Mouse (Mus musculus): ENCODE results near the gene Apol6. TPM values are rescaled to one million over a fixed set of nuclear protein-coding genes. Genes with fewer than 3 reads are reported as not detected.

Gene Apol6
- polyA plus RNA-seq, 1 experiment from 2014 or later, result not detected

DNA sequence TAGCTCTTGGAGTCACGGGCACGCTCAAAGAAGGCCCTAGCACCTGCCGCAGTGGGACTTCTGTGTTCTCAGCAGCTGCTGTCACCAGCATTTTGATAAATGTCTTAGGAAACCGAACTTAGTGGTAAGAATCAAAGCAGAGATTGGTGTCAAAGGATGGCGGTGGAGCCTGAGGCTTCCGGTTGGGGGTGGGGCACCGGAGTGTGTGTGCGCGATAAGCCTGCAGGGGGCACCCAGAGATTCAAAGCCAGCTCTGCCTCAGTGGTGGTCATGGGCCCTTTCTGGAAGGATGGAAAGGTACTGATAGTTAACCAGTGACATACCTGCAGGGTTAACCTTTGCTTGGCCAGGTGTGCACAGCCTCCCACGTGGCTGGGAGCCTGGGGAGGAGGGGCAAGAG is 27.0 kb downstream of the Apol6 start:
- H3K4me1 ChIP-seq (ENCODE audit: insufficient read depth, low read depth, low read length), result no peaks in the 10 kb centered on the region
- H3K27ac ChIP-seq (ENCODE audit: low read length), result no peak overlapping the region
- H3K27me3 ChIP-seq (replicated peaks; ENCODE audit: insufficient read depth, low read length), result no peaks in the 10 kb centered on the region
- no peaks in the 10 kb centered on the region for H3K9me3 ChIP-seq (ENCODE audit: low read length)
- no peak overlapping the region for H3K9ac ChIP-seq (replicated peaks; ENCODE audit: low read depth)
- ATAC-seq (peak; percentile 62), DNase-seq (ENCODE audit: low spot score) (peak; percentile 30)
- 14% methylated on average over 10 of the region's 10 CpGs for WGBS
- no peak overlapping the region for H3K4me2 ChIP-seq (replicated peaks; ENCODE audit: low read depth, low read length)
- no peak for TF ChIP-seq EP300 (IDR thresholded peaks at IDR 0.05)
- peak; percentile 61 for TF ChIP-seq CTCF (IDR thresholded peaks at IDR 0.05)
- no peaks in the 10 kb centered on the region for H3K36me3 ChIP-seq (ENCODE audit: insufficient read depth, low read length)
- no peak overlapping the region for H3K4me3 ChIP-seq (ENCODE audit: low read depth, low read length)

DNA sequence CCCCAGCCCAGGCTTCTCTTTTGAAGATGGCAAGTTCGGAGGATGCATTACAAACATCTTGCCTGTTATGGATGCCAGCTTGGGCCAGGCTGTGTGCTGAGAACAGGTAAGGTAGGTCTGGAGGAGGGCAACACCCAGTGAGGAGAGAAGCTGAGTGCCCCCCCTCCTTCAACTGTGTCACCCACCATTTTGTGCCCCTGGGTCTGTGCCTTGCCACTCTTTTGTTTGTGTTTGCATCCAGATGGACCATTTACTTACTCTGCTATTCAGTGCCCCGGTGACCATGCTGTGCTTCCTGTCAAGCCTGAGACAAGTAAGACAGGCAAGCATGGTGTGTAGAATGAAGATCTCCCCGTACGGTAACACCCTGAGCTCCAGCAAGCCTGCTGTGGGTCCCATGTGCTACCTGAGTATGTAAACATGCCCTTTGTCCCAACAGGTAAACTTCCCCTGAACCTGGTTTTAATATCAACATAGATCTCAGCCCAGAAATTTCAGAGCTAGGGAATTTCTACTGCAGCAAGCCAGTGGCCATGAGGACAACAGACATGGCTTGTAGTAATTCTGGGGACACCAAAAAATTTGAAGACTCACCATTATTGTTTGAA is 28.1 kb downstream of the Apol6 start:
- TF ChIP-seq EP300 (IDR thresholded peaks at IDR 0.05), result no peak
- no peak for TF ChIP-seq CTCF (IDR thresholded peaks at IDR 0.05)
- DNase-seq (ENCODE audit: low spot score) (no peak), ATAC-seq (no peak)
- 74% methylated on average over 4 of the region's 4 CpGs for WGBS
- H3K27ac ChIP-seq (ENCODE audit: low read length), result no peak overlapping the region
- no peak overlapping the region for H3K4me3 ChIP-seq (ENCODE audit: low read depth, low read length)
- H3K36me3 ChIP-seq (ENCODE audit: insufficient read depth, low read length), result no peaks in the 10 kb centered on the region
- no peaks in the 10 kb centered on the region for H3K27me3 ChIP-seq (replicated peaks; ENCODE audit: insufficient read depth, low read length)
- H3K9ac ChIP-seq (replicated peaks; ENCODE audit: low read depth), result no peak overlapping the region
- no peak overlapping the region for H3K4me2 ChIP-seq (replicated peaks; ENCODE audit: low read depth, low read length)
- H3K9me3 ChIP-seq (ENCODE audit: low read length), result no peaks in the 10 kb centered on the region
- no peaks in the 10 kb centered on the region for H3K4me1 ChIP-seq (ENCODE audit: insufficient read depth, low read depth, low read length)

DNA sequence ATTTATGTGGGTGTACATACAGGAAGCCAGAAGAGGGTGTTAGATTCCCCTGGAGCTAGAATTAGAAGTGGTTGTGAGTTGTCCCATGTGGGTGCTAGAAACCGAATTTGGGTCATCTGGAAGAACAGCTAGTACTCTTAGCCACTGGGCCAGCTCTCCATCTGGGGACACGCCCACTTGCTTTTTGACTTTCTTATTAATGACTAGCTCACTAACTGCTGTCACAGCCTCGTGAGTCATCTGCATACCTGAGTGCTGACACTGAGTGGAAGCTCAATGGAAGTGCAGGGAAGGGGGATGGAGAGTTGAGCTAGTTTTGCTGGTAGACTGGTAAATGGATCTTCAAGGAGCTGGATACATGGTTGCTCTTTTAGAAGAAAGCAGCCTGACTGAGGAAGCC is 32.0 kb downstream of the Apol6 start:
- DNase-seq (ENCODE audit: low spot score) (no peak), ATAC-seq (no peak)
- Histone ChIP-seq H3K4me3 (ENCODE audit: low read depth, low read length) (no peak overlapping the region), H3K4me1 (ENCODE audit: insufficient read depth, low read depth, low read length) (no peaks in the 10 kb centered on the region), H3K36me3 (ENCODE audit: insufficient read depth, low read length) (0 out of 2 replicates have a peak, but pooled peaks cover 9% of the 10 kb centered on the region), H3K9me3 (ENCODE audit: low read length) (no peaks in the 10 kb centered on the region), H3K27me3 (replicated peaks; ENCODE audit: insufficient read depth, low read length) (no peaks in the 10 kb centered on the region), H3K27ac (ENCODE audit: low read length) (no peak overlapping the region), H3K9ac (replicated peaks; ENCODE audit: low read depth) (no peak overlapping the region), H3K4me2 (replicated peaks; ENCODE audit: low read depth, low read length) (no peak overlapping the region)
- no peak for TF ChIP-seq CTCF (IDR thresholded peaks at IDR 0.05)
- TF ChIP-seq EP300 (IDR thresholded peaks at IDR 0.05), result no peak
- 81% methylated on average over 3 of the region's 3 CpGs for WGBS

DNA sequence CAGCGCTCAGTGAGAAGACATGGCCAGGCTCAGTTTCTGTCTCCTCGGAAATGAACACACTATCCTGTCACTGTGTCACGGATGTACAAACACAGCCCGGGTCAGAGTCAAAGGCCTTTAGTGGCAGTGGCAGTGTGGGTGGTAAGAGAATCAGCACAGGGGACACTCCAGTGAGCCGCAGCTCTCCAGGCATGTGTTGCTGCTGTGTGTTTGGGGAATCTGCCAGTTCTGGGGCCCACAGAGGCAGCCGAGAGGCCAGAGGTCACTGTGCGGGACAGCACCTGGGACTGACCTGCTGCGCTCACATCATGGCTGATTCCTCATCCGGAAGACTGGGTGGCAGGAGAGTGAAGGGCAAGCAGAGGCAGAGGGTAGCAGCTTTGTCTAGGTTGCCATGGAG is 33.4 kb downstream of the Apol6 start:
- Histone ChIP-seq H3K27ac (ENCODE audit: low read length) (no peak overlapping the region), H3K9ac (replicated peaks; ENCODE audit: low read depth) (no peak overlapping the region), H3K4me2 (replicated peaks; ENCODE audit: low read depth, low read length) (no peak overlapping the region), H3K36me3 (ENCODE audit: insufficient read depth, low read length) (peaks cover 16% of the 10 kb centered on the region), H3K4me1 (ENCODE audit: insufficient read depth, low read depth, low read length) (no peaks in the 10 kb centered on the region), H3K27me3 (replicated peaks; ENCODE audit: insufficient read depth, low read length) (no peaks in the 10 kb centered on the region), H3K9me3 (ENCODE audit: low read length) (no peaks in the 10 kb centered on the region), H3K4me3 (ENCODE audit: low read depth, low read length) (no peak overlapping the region)
- no peak for TF ChIP-seq EP300 (IDR thresholded peaks at IDR 0.05)
- no peak for TF ChIP-seq CTCF (IDR thresholded peaks at IDR 0.05)
- WGBS, result 84% methylated on average over 9 of the region's 9 CpGs
- ATAC-seq (no peak), DNase-seq (ENCODE audit: low spot score) (no peak)

DNA sequence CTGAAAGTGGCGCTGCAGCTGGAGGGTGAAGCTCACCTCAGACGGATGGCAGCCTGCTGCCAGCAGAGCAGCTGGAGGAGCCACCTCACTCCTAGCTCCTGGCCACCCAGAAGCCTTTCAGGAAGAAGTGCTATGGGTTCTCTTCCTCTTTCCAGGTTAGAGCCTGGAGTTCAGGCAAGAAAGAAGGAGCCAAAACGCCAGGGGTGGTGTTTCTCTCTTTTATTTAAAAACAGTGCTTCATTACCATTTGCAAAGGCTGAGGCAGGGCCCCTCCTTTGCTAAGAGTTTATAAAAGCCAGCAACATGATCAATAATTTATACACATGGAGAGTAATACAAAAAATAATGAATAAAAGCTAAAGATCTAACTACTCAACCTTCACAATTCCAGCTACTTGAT is 34.3 kb downstream of the Apol6 start:
- TF ChIP-seq CTCF (IDR thresholded peaks at IDR 0.05) (no peak), EP300 (IDR thresholded peaks at IDR 0.05) (no peak)
- Histone ChIP-seq H3K9me3 (ENCODE audit: low read length) (no peaks in the 10 kb centered on the region), H3K4me2 (replicated peaks; ENCODE audit: low read depth, low read length) (no peak overlapping the region), H3K36me3 (ENCODE audit: insufficient read depth, low read length) (peaks cover 22% of the 10 kb centered on the region), H3K27ac (ENCODE audit: low read length) (no peak overlapping the region), H3K4me1 (ENCODE audit: insufficient read depth, low read depth, low read length) (no peaks in the 10 kb centered on the region), H3K4me3 (ENCODE audit: low read depth, low read length) (no peak overlapping the region), H3K27me3 (replicated peaks; ENCODE audit: insufficient read depth, low read length) (no peaks in the 10 kb centered on the region), H3K9ac (replicated peaks; ENCODE audit: low read depth) (no peak overlapping the region)
- whole genome bisulfite sequencing, result 70% methylated on average over 3 of the region's 3 CpGs
- no peak for DNase-seq (ENCODE audit: low spot score)
- ATAC-seq, result no peak

DNA sequence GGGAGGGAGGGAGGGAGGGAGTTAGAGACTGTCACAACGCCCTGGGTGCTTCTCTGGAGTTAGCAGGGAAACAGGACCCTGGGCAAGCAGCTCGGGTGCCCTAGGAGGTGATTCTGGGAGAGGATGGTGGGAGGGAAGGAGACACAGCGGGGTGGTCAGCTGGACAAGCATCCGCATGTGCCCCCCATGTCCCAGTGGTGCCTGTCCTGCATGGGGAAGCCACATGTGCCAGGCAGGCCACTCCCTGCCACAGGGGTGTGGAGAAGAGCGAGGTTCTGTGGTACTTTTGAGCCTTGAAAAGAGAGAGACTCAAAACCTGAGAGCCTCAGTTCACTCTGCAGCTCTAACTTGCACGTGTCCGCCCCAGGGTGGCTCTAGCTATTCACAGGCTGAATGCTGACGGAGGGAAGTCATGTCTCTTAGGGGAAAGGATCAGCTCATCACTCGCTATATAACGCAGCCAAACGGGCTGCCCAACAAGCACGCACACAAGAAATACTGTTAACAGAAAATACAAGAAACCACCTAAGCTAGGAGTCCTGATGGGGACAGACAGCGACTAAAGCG is 34.8 kb downstream of the Apol6 start:
- ATAC-seq, result no peak
- H3K27me3 ChIP-seq (replicated peaks; ENCODE audit: insufficient read depth, low read length), result no peaks in the 10 kb centered on the region
- WGBS, result 85% methylated on average over 14 of the region's 14 CpGs
- no peak overlapping the region for H3K4me3 ChIP-seq (ENCODE audit: low read depth, low read length)
- peaks cover 22% of the 10 kb centered on the region for H3K36me3 ChIP-seq (ENCODE audit: insufficient read depth, low read length)
- DNase-seq (ENCODE audit: low spot score), result no peak
- H3K9ac ChIP-seq (replicated peaks; ENCODE audit: low read depth), result no peak overlapping the region
- no peaks in the 10 kb centered on the region for H3K4me1 ChIP-seq (ENCODE audit: insufficient read depth, low read depth, low read length)
- H3K27ac ChIP-seq (ENCODE audit: low read length), result no peak overlapping the region
- no peak overlapping the region for H3K4me2 ChIP-seq (replicated peaks; ENCODE audit: low read depth, low read length)
- H3K9me3 ChIP-seq (ENCODE audit: low read length), result no peaks in the 10 kb centered on the region
- no peak for TF ChIP-seq EP300 (IDR thresholded peaks at IDR 0.05)
- no peak for TF ChIP-seq CTCF (IDR thresholded peaks at IDR 0.05)
